Mouse (Mus musculus) liver, adult 2 months (tissue): ENCODE measurements around the gene Tbca. TPM values are rescaled to one million over a fixed set of nuclear protein-coding genes. Genes with fewer than 3 reads are reported as not detected.

Experiments
- DNase-seq: peaks from one replicate; pipeline ENCODE4 v3.0.0-alpha.2; 2011; ENCODE audit warnings: low read depth, low spot score; ENCODE audit errors: extremely low read depth
- H3K27ac ChIP-seq: fragments of 200-500 bp; replicated peaks from 2 replicates; pipeline ENCODE4 v1.5.1; 2012; ENCODE audit warnings: low read depth, mild to moderate bottlenecking, control low read depth, inconsistent platforms, low read length; ENCODE audit not compliant: insufficient read depth
- H3K27me3 ChIP-seq: fragments of 200-500 bp; 2 replicates; pipeline ENCODE4 v1.6.1; 2012; ENCODE audit warnings: mild to moderate bottlenecking, moderate library complexity, low read length, inconsistent platforms; ENCODE audit not compliant: control insufficient read depth, insufficient read depth
- H3K36me3 ChIP-seq: fragments of 200-500 bp; 2 replicates; pipeline ENCODE4 v1.6.1; 2012; ENCODE audit warnings: low read length, inconsistent platforms; ENCODE audit not compliant: control insufficient read depth, insufficient read depth
- H3K4me1 ChIP-seq: fragments of 200-500 bp; 2 replicates; pipeline ENCODE4 v1.6.1; 2011; ENCODE audit warnings: low read length; ENCODE audit not compliant: control insufficient read depth, insufficient read depth
- H3K4me3 ChIP-seq: fragments of 200-500 bp; 2 replicates; pipeline ENCODE4 v1.5.1; 2011; ENCODE audit warnings: low read depth, mild to moderate bottlenecking, control low read depth, low read length, moderate library complexity; ENCODE audit not compliant: insufficient read depth
- H3K79me2 ChIP-seq: fragments of 200-500 bp; 2 replicates; pipeline ENCODE4 v1.6.1; 2012; ENCODE audit warnings: inconsistent platforms, mild to moderate bottlenecking, low read length, moderate library complexity; ENCODE audit not compliant: control insufficient read depth, insufficient read depth
- H3K9ac ChIP-seq: fragments of 200-500 bp; 2 replicates; pipeline ENCODE4 v1.6.1; 2012; ENCODE audit warnings: low read depth, mild to moderate bottlenecking, control low read depth, inconsistent platforms, low read length
- CTCF ChIP-seq: fragments of 200-500 bp; IDR thresholded peaks from 2 replicates; pipeline ENCODE4 v1.5.1; 2011; ENCODE audit warnings: low read depth, low read length, control low read depth
- POLR2A ChIP-seq: fragments of 200-500 bp; IDR thresholded peaks from 2 replicates; pipeline ENCODE4 v1.6.1; 2011; ENCODE audit warnings: low read length, control low read depth; ENCODE audit not compliant: insufficient read depth; ENCODE audit errors: extremely low read depth
- WGBS: fragments of 180-500 bp; shearing (Covaris S2); methylation state at CpG from one replicate; pipeline ENCODE4 v1.1.7; 2018; 5-methylcytosine and 5-hydroxymethylcytosine counted together
- polyA plus RNA-seq: library from polyadenylated mRNA; depleted of rRNA; stranded (reverse); fragments of >200 nt; gene quantifications from 2 replicates; pipeline ENCODE4 v1.2.3, GENCODE M21; 2012
- total RNA-seq: library from RNA; depleted of rRNA; stranded (reverse); fragments of >200 nt; gene quantifications from 2 replicates; pipeline ENCODE4 v1.2.3, GENCODE M21; 2014

Gene Tbca
- total and polyA plus RNA-seq, 2 experiments = 7.1 to 264 TPM

GRCm38 (mm10) chr13:94838047-94838720, 49.5 kb downstream of the Tbca start:
- H3K36me3 ChIP-seq = peaks cover 33% of the 10 kb centered on the region
- H3K27me3 ChIP-seq = no peaks in the 10 kb centered on the region
- no peak overlapping the region for H3K4me3 ChIP-seq
- no peak overlapping the region for H3K27ac ChIP-seq
- no peak overlapping the region for H3K9ac ChIP-seq
- H3K4me1 ChIP-seq = no peaks in the 10 kb centered on the region
- H3K79me2 ChIP-seq = 0 out of 2 replicates have a peak, but pooled peaks cover 2% of the 10 kb centered on the region
- WGBS = 65% methylated on average over 5 of the region's 5 CpGs
- no peak for TF ChIP-seq POLR2A
- no peak for TF ChIP-seq CTCF
- DNase-seq = no peak

- Histone ChIP-seq H3K36me3 (peaks cover 33% of the 10 kb centered on the region), H3K27ac (no peak overlapping the region), H3K27me3 (no peaks in the 10 kb centered on the region), H3K79me2 (0 out of 2 replicates have a peak, but pooled peaks cover 2% of the 10 kb centered on the region), H3K9ac (no peak overlapping the region), H3K4me3 (no peak overlapping the region), H3K4me1 (no peaks in the 10 kb centered on the region)
- WGBS = 87% methylated on average over 8 of the region's 8 CpGs
- no peak for TF ChIP-seq CTCF
- TF ChIP-seq POLR2A = no peak
- no peak for DNase-seq
Observed at GRCm38 (mm10) chr13:94838756-94839337, 50.1 kb downstream of the Tbca start.

DNA sequence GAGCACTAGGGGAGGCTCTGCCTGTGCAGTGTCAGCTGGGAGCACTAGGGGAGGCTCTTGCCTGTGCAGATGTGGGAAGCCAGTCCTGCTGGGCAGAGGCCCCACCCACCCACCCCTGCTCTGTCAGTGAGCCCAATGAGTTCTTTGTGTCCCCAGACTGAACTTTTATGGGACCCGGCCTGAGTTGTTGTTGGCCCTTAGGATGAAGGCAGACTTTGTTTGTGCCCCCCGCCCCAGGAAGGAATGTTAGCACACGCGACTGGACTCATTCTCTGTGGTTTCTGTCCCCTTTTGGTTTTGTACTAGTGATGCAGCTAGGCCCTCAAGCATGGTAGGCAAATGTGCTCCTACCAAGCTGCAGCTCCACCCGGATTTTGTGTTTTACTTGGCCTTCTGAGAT, 54.5 kb downstream of the Tbca start:
- WGBS = 95% methylated on average over 5 of the region's 5 CpGs
- no peaks in the 10 kb centered on the region for H3K27me3 ChIP-seq
- no peak overlapping the region for H3K9ac ChIP-seq
- TF ChIP-seq POLR2A (no peak), CTCF (no peak)
- H3K4me1 ChIP-seq = no peaks in the 10 kb centered on the region
- H3K79me2 ChIP-seq = 0 out of 2 replicates have a peak, but pooled peaks cover under 1% of the 10 kb centered on the region
- DNase-seq = no peak
- H3K4me3 ChIP-seq = no peak overlapping the region
- peaks cover 17% of the 10 kb centered on the region for H3K36me3 ChIP-seq
- H3K27ac ChIP-seq = no peak overlapping the region

DNA sequence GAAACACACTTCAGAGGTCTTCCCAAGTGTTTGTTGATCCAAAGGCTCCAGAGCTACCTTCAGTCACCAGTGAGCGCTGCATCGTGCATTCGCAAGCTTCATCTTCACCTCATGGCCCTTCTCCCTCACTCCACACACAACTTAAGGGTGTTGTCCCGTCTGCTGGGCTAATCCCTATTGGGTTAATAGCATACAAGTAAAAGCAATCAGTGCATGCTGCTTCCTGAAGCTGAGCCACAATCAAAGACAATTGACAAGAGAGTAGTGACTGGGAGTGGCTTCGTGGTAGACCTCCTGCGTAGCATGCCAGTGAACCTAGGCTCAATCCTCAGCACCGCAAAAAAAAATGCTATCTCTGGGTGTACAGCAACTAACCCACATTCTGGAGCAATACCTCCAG, 59.2 kb downstream of the Tbca start:
- TF ChIP-seq POLR2A = no peak
- no peak for TF ChIP-seq CTCF
- H3K4me3 ChIP-seq = no peak overlapping the region
- no peak for DNase-seq
- peaks cover 3% of the 10 kb centered on the region; the same call in 1 of the 2 replicates for H3K36me3 ChIP-seq
- H3K4me1 ChIP-seq = no peaks in the 10 kb centered on the region
- no peaks in the 10 kb centered on the region for H3K27me3 ChIP-seq
- H3K27ac ChIP-seq = no peak overlapping the region
- no peaks in the 10 kb centered on the region for H3K79me2 ChIP-seq
- H3K9ac ChIP-seq = no peak overlapping the region
- 65% methylated on average over 7 of the region's 7 CpGs for WGBS

- Histone ChIP-seq H3K36me3 (no peaks in the 10 kb centered on the region), H3K79me2 (no peaks in the 10 kb centered on the region), H3K27me3 (no peaks in the 10 kb centered on the region), H3K4me1 (no peaks in the 10 kb centered on the region), H3K4me3 (no peak overlapping the region), H3K9ac (no peak overlapping the region), H3K27ac (no peak overlapping the region)
- DNase-seq = no peak
- WGBS = 61% methylated on average over 13 of the region's 13 CpGs
- TF ChIP-seq CTCF (no peak), POLR2A (no peak)
Observed at GRCm38 (mm10) chr13:94849351-94849750, 60.6 kb downstream of the Tbca start.
